Mouse (Mus musculus) ES-E14 (cell line): ENCODE measurements around the gene Dctn1.

Source experiments
- CHD2 ChIP-seq: IDR thresholded peaks from 2 replicates; pipeline ENCODE4 v1.6.1; 2014; ENCODE audit warnings: mild to moderate bottlenecking, low read depth, low read length, inconsistent platforms
- HCFC1 ChIP-seq: IDR thresholded peaks from 2 replicates; pipeline ENCODE4 v1.6.1; 2012; ENCODE audit warnings: low read length, inconsistent platforms, borderline replicate concordance; ENCODE audit not compliant: insufficient read depth
- MAFK ChIP-seq: IDR thresholded peaks from 2 replicates; pipeline ENCODE4 v1.6.1; 2014; ENCODE audit warnings: mild to moderate bottlenecking, low read depth, low read length, inconsistent platforms; ENCODE audit not compliant: insufficient read depth
- ZC3H11A ChIP-seq: IDR thresholded peaks from 2 replicates; pipeline ENCODE4 v1.6.1; 2012; ENCODE audit warnings: low read depth, mild to moderate bottlenecking, inconsistent platforms, low read length, borderline replicate concordance
- ZNF384 ChIP-seq: IDR thresholded peaks from 2 replicates; pipeline ENCODE4 v1.6.1; 2012; ENCODE audit warnings: low read depth, low read length, inconsistent platforms

GRCm38 (mm10) chr6:83193571-83193970 is 27.9 kb downstream of the Dctn1 start:
- TF ChIP-seq ZC3H11A, result no peak
- TF ChIP-seq HCFC1, result no peak
- TF ChIP-seq ZNF384, result no peak
- TF ChIP-seq CHD2, result no peak
- TF ChIP-seq MAFK, result no peak
